Mouse (Mus musculus) G1E (cell line): Measurements from ENCODE around the gene Spata25. TPM values are rescaled to one million over a fixed set of nuclear protein-coding genes. Genes with fewer than 3 reads are reported as not detected.

Experiments
- ATAC-seq: 2 replicates; pipeline ENCODE4 v1.8.0; 2016; ENCODE audit warnings: mild to moderate bottlenecking; ENCODE audit not compliant: insufficient number of reproducible peaks, poor library complexity, low FRiP score, severe bottlenecking; ENCODE audit errors: extremely low read depth
- DNase-seq: peaks from one replicate; pipeline ENCODE4 v3.0.0; 2012; ENCODE audit warnings: low spot score
- H3K27me3 ChIP-seq: 2 replicates; pipeline ENCODE4 v1.6.1; 2012; ENCODE audit warnings: mild to moderate bottlenecking, low read length, inconsistent platforms; ENCODE audit not compliant: insufficient read depth
- H3K36me3 ChIP-seq: replicated peaks from 2 replicates; pipeline ENCODE3; 2012; ENCODE audit warnings: mild to moderate bottlenecking, inconsistent platforms
- H3K4me1 ChIP-seq: 2 replicates; pipeline ENCODE4 v1.6.1; 2012; ENCODE audit warnings: low read depth, low read length, inconsistent platforms, mixed read lengths; ENCODE audit not compliant: insufficient read depth
- H3K4me3 ChIP-seq: 2 replicates; pipeline ENCODE4 v1.5.1; 2012; ENCODE audit warnings: low read depth, mild to moderate bottlenecking, inconsistent platforms, low read length, moderate library complexity, mixed read lengths
- H3K9me3 ChIP-seq: replicated peaks from 2 replicates; pipeline ENCODE4 v1.6.1; 2012; ENCODE audit warnings: inconsistent platforms
- CTCF ChIP-seq: IDR thresholded peaks from 2 replicates; pipeline ENCODE4 v1.5.1; 2012; ENCODE audit warnings: low read depth, low read length, inconsistent platforms, mixed read lengths
- GATA1 ChIP-seq: IDR thresholded peaks from 2 replicates; pipeline ENCODE4 v1.6.1; 2012; ENCODE audit warnings: borderline replicate concordance, low read length, inconsistent platforms, mixed read lengths
- GATA2 ChIP-seq: IDR thresholded peaks from 2 replicates; pipeline ENCODE4 v1.6.1; 2012; ENCODE audit warnings: low read depth, low read length, inconsistent platforms, borderline replicate concordance
- POLR2AphosphoS5 ChIP-seq: IDR thresholded peaks from 2 replicates; pipeline ENCODE4 v1.6.1; 2012; ENCODE audit warnings: low read depth, low read length, inconsistent platforms; ENCODE audit not compliant: insufficient replicate concordance
- TAL1 ChIP-seq: conservative IDR thresholded peaks from 2 replicates; pipeline ENCODE4 v1.6.1; 2012; ENCODE audit warnings: low read depth, low read length, inconsistent platforms, mixed read lengths
- polyA plus RNA-seq: library from polyadenylated mRNA; stranded (reverse); fragments of >175 nt; gene quantifications from 2 replicates; pipeline ENCODE4 v1.2.3, GENCODE M21; 2012
- total RNA-seq, 2 experiments: library from RNA; stranded (forward) in 1 of 2; stranded (reverse) in 1 of 2; fragments of 200-1000 nt in 1 of 2; fragments of >200 nt in 1 of 2; fragmentation: Nextera tagmentation in 1 of 2; gene quantifications; 2 replicates each; pipeline ENCODE4 v1.2.3; 2014 to 2017

The Spata25 gene
- total and polyA plus RNA-seq, 3 experiments = not detected

- TF ChIP-seq POLR2AphosphoS5 (no peak), CTCF (no peak), GATA1 (no peak), TAL1 (no peak), GATA2 (no peak)
- Histone ChIP-seq H3K27me3 (no peaks in the 10 kb centered on the region; the same call in 1 of the 2 replicates), H3K4me1 (peaks cover 16% of the 10 kb centered on the region), H3K9me3 (no peaks in the 10 kb centered on the region), H3K36me3 (peaks cover 54% of the 10 kb centered on the region), H3K4me3 (no peak overlapping the region)
- DNase-seq (no peak), ATAC-seq (no peak)
Measured at GRCm38 (mm10) chr2:164827146-164827850, 1.0 kb downstream of the Spata25 start.

DNA sequence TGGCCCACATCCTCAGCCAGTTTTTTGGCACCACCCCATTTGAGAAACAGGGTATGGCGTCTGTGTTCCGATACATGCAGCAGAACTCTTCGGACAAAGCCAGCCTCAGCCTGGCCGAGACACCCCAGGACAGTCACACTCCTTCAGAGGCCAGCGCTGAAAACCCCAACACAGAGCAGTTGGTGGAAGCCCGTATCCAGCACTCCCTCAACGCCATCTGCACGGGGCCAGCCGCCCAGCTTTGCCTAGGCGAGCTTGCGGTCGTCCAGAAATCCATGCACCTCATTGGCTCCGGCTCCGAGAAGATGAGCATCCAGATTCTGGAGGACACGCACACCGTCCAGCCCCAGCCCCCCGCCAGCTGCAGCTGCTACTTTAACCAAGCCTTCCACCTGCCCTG is 2.8 kb downstream of the Spata25 start:
- H3K9me3 ChIP-seq = no peaks in the 10 kb centered on the region
- H3K4me3 ChIP-seq = no peak overlapping the region
- ATAC-seq (no peak), DNase-seq (no peak)
- H3K36me3 ChIP-seq = peaks cover 68% of the 10 kb centered on the region
- TF ChIP-seq CTCF (no peak), GATA1 (no peak), TAL1 (no peak), POLR2AphosphoS5 (no peak), GATA2 (no peak)
- peaks cover 23% of the 10 kb centered on the region for H3K4me1 ChIP-seq
- H3K27me3 ChIP-seq = no peaks in the 10 kb centered on the region

- Histone ChIP-seq H3K36me3 (peaks cover 80% of the 10 kb centered on the region), H3K27me3 (no peaks in the 10 kb centered on the region), H3K4me1 (peaks cover 23% of the 10 kb centered on the region), H3K9me3 (no peaks in the 10 kb centered on the region), H3K4me3 (no peak overlapping the region; the same call in 1 of the 2 replicates)
- DNase-seq (no peak), ATAC-seq (no peak)
- no peak for TF ChIP-seq POLR2AphosphoS5
- TF ChIP-seq GATA1 = no peak
- TF ChIP-seq GATA2 = no peak
- no peak for TF ChIP-seq TAL1
- no peak for TF ChIP-seq CTCF
Measured at GRCm38 (mm10) chr2:164823969-164824368, 4.4 kb downstream of the Spata25 start.

DNA sequence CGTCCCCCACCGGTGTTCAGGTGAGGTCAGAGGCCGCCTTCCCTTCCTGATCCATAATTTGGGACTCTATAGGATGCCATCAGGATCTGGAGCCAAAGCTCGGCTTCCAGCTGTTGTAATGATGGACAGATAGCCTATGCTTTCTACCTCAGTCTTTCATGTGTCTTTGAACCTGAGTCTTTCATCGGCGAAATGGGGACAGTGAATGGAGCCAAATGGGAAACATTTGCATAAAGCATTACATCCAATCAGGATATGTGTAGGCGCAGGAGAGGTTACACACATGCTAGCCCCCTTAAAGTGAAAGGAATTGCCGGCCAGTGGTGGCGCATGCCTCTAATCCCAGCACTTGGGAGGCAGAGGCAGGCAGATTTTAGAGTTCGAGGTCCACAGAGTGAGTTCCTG is 5.2 kb downstream of the Spata25 start:
- H3K27me3 ChIP-seq = no peaks in the 10 kb centered on the region
- peaks cover 75% of the 10 kb centered on the region for H3K36me3 ChIP-seq
- peak; percentile 52 for DNase-seq
- H3K4me1 ChIP-seq = peaks cover 23% of the 10 kb centered on the region
- peak overlapping the region; percentile 88 for H3K4me3 ChIP-seq
- ATAC-seq = peak; percentile 42; the same call in 1 of the 2 replicates
- H3K9me3 ChIP-seq = no peaks in the 10 kb centered on the region
- TF ChIP-seq GATA2 (no peak), TAL1 (no peak)

DNA sequence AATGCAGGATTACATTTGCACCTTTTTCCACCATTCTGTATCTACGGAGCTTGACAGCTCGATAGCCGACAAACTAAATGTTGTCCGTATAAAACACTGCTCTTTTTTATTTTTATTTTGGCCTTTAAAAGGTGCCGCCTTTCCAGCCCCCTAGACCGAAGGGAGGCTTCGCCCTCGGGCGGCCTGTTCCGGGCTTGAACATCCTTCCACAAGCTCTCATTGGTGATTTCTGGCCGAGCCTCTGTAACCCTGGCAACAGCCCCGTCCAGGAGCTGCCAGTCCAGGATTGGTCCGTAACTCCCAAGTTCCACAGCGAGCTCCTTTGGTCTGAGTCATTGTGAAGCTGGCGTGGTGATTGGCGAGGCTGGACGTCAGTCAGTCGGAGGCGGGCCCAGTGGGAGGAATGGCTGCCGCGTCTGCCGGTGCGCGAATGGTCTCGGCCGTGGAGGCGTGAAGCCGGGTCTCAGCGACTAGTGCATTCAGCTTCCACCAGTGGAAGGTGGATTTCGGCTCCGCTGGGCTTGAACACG is 5.6 kb downstream of the Spata25 start, which contains the start of gene Zswim1:
Gene Zswim1 (plus strand): TSS at position 51 of the 530 bp plus-strand sequence.
- DNase-seq = peak; percentile 98
- no peak for TF ChIP-seq CTCF
- TF ChIP-seq GATA1 = no peak
- no peak for TF ChIP-seq POLR2AphosphoS5
- TF ChIP-seq TAL1 = no peak
- TF ChIP-seq GATA2 = no peak
- Histone ChIP-seq H3K27me3 (no peaks in the 10 kb centered on the region), H3K9me3 (no peaks in the 10 kb centered on the region), H3K4me1 (peaks cover 23% of the 10 kb centered on the region), H3K36me3 (peaks cover 73% of the 10 kb centered on the region), H3K4me3 (peak within 1 kb of the TSS; percentile 88)
- ATAC-seq = peak; percentile 100

- TF ChIP-seq POLR2AphosphoS5 (no peak), CTCF (no peak), GATA2 (no peak), TAL1 (no peak), GATA1 (no peak)
- H3K9me3 ChIP-seq = no peaks in the 10 kb centered on the region
- H3K4me3 ChIP-seq = no peak overlapping the region
- no peak for DNase-seq
- ATAC-seq = no peak
- H3K36me3 ChIP-seq = peaks cover 68% of the 10 kb centered on the region
- H3K4me1 ChIP-seq = peaks cover 23% of the 10 kb centered on the region
- H3K27me3 ChIP-seq = no peaks in the 10 kb centered on the region
Measured at GRCm38 (mm10) chr2:164821060-164821459, 7.3 kb downstream of the Spata25 start.
